Mouse (Mus musculus) cerebellum, adult 11 months (tissue): ENCODE measurements around the gene Lbh.

Source experiments
- DNase-seq: peaks from one replicate; pipeline ENCODE4 v3.0.0; 2022

Gene Lbh

DNA sequence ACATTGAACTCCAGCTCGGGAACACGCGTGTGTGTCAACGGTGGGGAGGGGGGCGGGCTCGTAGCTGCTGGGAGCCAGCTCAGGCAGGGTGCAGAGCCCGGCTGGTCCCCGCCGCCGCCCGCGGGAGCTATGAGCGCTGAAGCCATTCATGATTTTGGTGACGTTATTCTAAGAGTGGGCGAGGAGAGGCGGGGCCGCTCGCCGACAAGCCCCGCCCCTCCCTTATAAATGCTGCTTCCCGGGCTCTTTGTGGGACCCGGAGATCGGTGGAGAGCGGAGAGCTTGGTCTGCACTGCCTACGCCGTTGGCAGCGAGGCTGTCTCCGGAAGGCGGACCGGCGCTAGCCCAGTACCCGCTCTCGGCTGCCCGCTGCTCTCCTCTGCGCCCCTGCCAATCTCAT lies at the start of gene Lbh:
Gene Lbh (plus strand): TSS at position 253 of the 400 bp plus-strand sequence.
- DNase-seq, result peak; percentile 87

DNA sequence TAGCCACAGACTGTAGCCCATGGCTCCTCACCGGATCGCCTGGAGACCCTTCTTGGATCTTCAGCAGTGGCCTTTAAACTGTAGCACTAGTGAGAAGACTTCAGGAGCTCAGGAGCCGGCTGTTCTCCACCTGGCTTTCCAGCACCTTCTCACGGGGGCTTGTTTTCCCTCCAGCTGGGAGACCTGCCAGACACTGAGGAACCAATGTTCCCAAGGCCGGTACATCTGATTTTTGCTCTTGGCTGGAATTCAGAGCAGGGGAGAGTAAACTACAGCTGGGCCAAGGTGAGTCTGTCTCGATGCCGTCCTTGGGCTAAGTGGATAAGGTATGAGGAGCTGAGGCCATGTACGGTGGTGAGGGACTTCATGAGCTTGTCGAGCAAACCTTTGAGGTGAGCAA lies 39.1 kb upstream of the Lbh start:
- DNase-seq, result no peak

GRCm38 (mm10) chr17:72880156-72880555 lies 37.9 kb upstream of the Lbh start:
- DNase-seq, result no peak

DNA sequence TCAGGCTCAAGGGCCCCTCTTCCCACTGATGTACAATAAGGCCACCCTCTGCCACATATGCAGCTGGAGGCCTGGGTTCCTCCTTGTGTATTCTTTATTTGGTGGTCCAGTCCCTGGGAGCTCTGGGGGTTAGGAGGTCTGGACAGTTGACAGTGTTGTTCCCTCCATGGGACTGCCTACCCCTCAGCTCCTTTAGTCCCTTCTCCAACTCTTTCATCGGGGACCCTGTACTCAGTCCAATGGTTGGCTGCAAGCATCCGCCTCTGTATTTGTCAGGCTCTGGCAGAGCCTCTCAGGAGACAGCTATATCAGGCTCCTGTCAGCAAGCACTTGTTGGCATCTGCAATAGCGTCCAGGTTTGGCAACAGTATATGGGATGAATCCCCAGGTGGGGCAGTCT lies 37.1 kb upstream of the Lbh start:
- no peak for DNase-seq

GRCm38 (mm10) chr17:72881804-72882203 lies 36.3 kb upstream of the Lbh start:
- no peak for DNase-seq

DNA sequence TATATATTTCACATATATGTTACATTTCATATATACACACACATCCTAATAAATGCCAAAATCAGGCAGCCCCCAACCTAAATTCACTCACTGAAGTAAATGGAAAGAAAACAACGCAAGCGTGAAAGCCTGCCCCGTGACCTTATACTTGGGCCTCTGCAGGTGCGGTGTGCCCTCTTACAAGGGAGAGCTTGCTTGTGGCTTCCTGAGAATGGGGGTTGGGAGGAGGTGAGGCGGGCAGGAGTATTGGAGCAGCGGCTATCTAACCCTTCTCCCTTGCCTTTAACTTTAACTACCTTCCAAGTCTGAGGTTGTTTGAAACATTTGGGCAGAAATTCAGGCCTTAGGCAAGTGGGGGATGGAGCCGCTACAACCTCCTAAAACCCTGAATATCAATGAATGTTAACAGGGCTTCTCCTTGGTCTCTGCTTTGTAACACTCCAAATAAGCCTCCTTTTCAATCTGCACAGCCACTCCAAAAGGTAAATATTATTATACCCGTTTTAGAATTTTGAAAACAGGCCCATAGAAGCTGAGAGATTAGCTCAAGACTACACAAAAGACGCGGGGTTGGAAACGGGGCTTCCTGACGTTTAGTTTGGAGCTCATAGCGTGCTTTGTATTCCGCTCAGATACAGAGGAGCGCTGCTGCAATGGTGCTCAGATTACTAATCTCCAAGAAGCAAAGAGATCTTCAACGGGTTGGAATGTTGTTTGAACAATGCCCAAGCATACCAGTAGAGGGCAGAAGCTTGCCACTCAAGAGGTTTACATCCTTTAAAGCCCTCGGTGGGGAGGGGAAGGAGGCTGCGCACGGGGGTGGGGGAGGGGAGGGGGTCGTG lies 28.3 kb upstream of the Lbh start:
- DNase-seq, result peak; percentile 41

DNA sequence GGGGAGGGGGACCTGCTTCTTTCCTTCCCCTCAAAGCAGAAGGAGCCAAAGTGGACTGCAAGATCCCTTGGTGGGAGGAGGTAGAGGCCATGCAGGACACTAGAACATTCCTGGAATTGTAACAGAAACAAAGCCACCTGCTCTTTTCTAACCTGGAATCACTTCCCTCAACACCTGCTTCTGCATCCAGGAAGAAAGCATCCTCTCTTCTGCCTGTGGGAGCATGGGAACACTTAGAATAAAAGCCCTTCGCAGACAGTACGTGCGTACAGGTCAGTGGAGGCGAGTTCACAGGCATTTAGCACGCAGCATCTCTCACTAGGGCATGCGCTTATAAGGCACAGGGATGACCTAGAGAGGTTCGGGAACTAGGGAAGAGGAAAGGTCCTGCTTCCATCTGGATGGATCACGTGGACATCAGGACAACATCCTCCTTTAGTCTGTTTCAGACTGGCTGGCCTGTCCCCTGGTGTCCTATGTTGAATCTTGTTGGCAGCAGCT lies 27.7 kb upstream of the Lbh start:
- DNase-seq, result no peak

DNA sequence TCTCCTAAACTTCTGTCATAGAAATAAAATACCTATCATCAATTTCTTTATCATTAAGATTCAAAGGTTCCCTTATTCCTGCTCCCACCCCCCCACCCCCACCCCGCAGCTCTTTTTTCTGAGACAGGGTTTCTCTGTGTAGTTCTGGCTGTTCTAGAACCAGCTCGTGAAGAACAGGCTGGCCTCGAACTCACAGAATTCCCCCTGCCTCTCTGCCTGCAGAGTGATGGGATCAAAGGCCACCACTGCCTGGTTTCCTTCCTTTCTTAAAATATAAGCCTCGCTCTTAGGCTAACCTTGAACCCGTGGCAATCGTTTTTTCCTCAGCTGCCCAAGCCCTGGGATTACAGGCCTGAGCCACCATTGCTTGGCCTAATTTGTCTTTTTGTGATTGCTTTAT lies 26.5 kb upstream of the Lbh start:
- DNase-seq, result no peak

- DNase-seq, result no peak
These were observed 22.6 kb upstream of the Lbh start for GRCm38 (mm10) chr17:72895506-72895905.

GRCm38 (mm10) chr17:72897076-72897475 lies 21.0 kb upstream of the Lbh start:
- DNase-seq, result no peak

DNA sequence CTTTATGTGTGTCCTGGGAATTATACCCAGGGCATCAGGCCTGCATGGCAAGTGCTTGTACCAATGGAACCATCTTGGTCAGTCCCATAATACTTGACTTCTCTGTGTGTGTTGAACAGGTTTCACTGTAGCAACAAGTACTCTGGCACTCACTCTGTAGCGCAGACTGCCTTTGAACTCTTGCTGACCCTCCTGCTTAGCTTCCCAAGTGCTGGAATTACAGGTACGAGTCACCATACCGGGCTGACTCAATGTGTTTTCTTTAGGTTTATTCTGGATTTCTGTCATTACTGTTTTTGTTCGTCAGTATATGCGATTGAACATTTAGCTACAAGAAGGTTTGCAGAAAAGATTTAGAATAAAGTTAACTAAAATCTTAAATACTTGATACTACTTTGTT lies 20.1 kb upstream of the Lbh start:
- no peak for DNase-seq

DNA sequence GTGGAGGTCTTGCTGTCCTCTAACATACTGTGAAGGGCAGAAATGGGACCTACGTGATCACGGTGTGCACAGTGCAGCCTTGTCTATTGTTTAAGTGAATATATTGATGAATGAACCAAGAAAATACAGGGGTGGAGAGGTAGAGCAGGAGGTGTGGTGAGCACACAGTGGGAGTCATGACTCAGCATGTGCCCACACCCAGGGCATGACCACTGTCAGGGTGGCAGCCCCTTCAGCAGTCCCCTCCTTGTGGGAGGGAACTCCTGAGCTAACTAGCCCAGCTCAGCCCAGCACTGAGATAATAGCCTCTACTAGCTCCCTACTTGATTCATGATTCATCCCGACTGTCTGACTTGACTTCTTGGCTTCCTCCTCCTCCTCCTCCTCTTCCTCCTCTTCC lies 19.3 kb upstream of the Lbh start:
- DNase-seq, result no peak

DNA sequence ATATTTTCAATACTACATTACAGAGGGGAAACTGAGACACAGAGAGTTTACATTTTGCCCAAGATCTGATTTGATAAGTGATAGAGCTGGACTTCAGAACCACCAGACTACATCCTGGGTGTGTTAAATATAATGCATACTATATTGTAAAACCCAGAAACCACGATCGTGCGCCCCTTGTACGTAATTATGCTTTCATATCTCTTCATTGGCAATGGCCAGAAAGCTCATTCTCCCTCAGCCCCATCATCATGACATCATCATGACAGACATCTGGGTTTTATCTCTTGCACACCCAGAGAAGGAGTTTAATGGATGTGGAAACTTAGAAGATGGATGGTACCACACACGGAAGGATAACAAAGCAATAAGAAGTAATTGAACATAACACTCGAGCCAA lies 17.1 kb upstream of the Lbh start:
- DNase-seq, result no peak

DNA sequence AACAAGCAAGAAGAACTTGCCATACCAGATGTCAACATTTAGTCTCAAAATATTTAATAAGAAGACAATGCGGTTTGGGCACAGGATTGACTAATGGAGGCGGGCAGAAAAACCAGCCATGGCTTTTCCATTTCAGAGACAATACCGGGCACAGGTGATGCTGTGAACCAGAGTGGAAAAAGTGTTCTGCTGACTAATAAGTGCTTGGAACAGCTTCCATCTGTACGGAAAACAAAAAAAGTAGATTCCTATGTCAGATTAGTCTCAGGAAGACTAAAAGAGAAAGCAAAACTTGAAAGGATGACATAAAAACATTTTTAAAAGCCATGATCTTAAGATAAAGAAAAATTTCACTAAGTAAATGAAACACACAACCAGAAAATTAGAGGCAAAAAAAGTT lies 16.4 kb upstream of the Lbh start:
- no peak for DNase-seq

- no peak for DNase-seq
These were observed 14.8 kb upstream of the Lbh start for GRCm38 (mm10) chr17:72903321-72903720.

- no peak for DNase-seq
These were observed 14.1 kb upstream of the Lbh start for GRCm38 (mm10) chr17:72903921-72904421.

GRCm38 (mm10) chr17:72904873-72905272 lies 13.2 kb upstream of the Lbh start:
- DNase-seq, result no peak

- no peak for DNase-seq
These were observed 11.7 kb upstream of the Lbh start for GRCm38 (mm10) chr17:72906231-72906896.

DNA sequence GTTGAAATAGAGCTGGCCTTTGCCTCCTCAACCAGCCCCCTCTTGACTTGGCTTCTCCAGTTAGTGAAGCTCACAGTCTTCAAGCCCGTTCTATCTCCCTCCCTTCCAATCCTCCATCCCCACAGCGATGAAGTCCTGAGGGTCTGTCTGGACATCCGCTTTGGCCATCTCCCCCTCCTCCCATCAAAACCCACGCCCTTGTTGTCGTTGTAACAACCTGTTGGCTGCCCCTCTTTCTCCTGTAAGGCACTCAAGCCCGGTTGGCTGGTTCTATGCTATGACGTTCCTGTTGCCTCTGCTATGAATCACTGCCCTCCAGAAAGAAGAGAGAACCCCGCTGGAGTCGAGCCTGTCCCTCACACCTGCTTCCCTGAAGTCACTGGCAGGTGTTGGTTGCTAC lies 10.9 kb upstream of the Lbh start:
- DNase-seq, result no peak

- DNase-seq, result no peak
These were observed 10.3 kb upstream of the Lbh start for GRCm38 (mm10) chr17:72907777-72908176.

DNA sequence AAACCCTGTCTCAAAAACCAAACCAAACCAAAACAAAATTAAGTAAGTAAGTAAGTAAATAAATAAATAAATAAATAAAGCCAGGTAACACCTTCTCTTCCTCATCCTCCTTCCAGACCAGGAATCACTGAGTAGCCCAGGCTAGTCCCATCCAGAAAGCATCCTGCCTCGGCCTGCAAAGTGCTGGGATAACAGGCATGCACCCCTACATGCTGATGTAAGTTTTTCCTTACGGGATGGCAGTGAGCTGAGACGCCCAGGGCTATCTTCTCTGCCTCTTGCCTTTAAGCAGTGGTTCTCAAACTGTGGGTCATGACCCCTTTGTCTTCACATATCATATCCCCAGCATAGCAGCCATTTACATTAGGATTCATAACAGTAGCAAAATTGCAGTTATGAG lies 9.5 kb upstream of the Lbh start:
- no peak for DNase-seq

DNA sequence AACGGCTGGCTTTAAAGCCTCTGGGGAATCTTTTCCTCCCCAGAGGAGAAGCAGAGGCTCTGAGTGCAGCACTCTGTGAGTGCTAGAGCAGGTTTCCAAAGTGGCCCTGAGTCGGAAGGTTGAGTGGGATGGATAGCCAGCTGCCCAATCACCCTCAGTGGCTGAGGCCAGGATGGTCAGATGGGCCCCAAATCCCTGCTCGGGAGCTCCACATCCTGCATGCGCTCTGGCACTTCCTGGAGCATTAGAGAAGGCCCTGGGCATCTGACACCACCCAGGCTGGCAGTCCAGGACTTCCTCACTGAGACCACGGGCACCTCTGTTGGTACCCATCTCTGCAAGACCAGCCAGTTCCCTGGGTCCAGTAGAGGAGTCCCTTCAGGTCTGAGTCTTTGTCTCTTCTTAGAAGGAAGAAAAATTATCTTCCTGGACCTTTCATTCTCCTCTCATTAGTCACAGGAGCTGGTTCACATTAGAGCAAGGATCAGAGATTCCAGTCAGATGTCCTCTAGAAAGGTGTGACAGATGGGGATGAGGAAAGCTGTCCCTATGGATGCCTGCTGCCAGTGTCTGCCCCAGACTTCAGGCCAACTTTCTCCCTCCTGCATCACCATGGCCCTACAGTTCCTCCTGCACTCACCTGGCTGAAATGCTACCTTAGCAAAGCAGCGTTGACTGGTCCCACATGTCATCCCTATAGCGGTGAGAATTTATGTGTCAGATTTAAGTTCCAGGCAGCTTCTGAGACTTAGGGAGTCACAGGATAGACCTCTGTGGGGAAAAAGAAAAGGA lies 8.8 kb upstream of the Lbh start:
- DNase-seq, result no peak

DNA sequence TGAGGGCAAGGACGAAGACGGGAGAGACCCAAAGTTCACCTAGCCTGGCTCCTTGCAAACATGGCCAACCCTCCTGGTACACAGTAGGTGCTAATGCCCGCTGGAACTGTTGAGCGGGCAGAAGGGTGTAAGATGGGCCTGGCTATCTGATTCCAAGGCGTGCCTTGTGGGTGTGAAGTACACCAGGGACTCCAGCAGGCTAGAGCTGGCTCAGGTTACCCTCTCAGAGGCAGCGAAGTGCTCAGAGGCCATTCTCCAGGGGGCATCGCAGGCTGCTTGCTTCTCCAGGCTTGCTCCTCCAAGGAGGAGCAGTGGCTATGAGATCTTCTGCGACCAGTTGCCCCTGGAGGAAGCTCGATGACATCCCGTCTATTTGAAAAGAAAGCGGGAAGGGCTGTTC lies 6.8 kb upstream of the Lbh start:
- no peak for DNase-seq
